Mouse (Mus musculus) heart, embryonic 16.5 days (tissue): ENCODE measurements around the gene Heca. TPM values are rescaled to one million over a fixed set of nuclear protein-coding genes. Genes with fewer than 3 reads are reported as not detected.

Experiments
- ATAC-seq: fragments of 200-750 bp; cut with Nextera tagmentation; replicated peaks from 2 replicates; pipeline ENCODE4 v1.8.0; 2017; ENCODE audit warnings: moderate number of reproducible peaks; ENCODE audit not compliant: insufficient read depth, low FRiP score; ENCODE audit errors: extremely low read depth
- H3K27ac ChIP-seq: fragments of 300-500 bp; sonication (generic); 2 replicates; pipeline ENCODE4 v1.5.1; 2014; ENCODE audit warnings: mild to moderate bottlenecking, low read length, control low read depth, moderate library complexity
- H3K27me3 ChIP-seq: fragments of 300-500 bp; sonication (generic); 2 replicates; pipeline ENCODE4 v1.6.1; 2014; ENCODE audit warnings: low read length, mixed read lengths; ENCODE audit not compliant: control insufficient read depth, insufficient read depth
- H3K36me3 ChIP-seq: fragments of 300-500 bp; sonication (generic); 2 replicates; pipeline ENCODE4 v1.6.1; 2014; ENCODE audit not compliant: control insufficient read depth, insufficient read depth
- H3K4me1 ChIP-seq: fragments of 300-500 bp; sonication (generic); 2 replicates; pipeline ENCODE4 v1.6.1; 2014; ENCODE audit warnings: low read length, mixed read lengths; ENCODE audit not compliant: control insufficient read depth, insufficient read depth
- H3K4me2 ChIP-seq: fragments of 300-500 bp; sonication (generic); 2 replicates; pipeline ENCODE4 v1.6.1; 2014; ENCODE audit warnings: low read depth, mild to moderate bottlenecking, control low read depth, low read length
- H3K4me3 ChIP-seq: fragments of 300-500 bp; sonication (generic); 2 replicates; pipeline ENCODE4 v1.5.1; 2014; ENCODE audit warnings: mild to moderate bottlenecking, control low read depth, low read length
- H3K9ac ChIP-seq: fragments of 300-500 bp; sonication (generic); 2 replicates; pipeline ENCODE4 v1.6.1; 2014; ENCODE audit warnings: low read length, control low read depth
- H3K9me3 ChIP-seq: fragments of 300-500 bp; sonication (generic); replicated peaks from 2 replicates; pipeline ENCODE4 v1.6.1; 2016; ENCODE audit warnings: low read length; ENCODE audit not compliant: control insufficient read depth
- WGBS: fragments of 180-500 bp; shearing (Covaris S2); extraction: QIAGEN DNeasy Blood & Tissue Kit; methylation state at CpG from one replicate; pipeline ENCODE4 v1.1.7; 2014; 5-methylcytosine and 5-hydroxymethylcytosine counted together
- polyA plus RNA-seq: library from polyadenylated mRNA; unstranded; fragments of >200 nt; fragmentation: Nextera tagmentation; extraction: Ambion mirVana; gene quantifications from 2 replicates; pipeline ENCODE4 v1.2.1, GENCODE M21; 2015

Heca gene
- polyA plus RNA-seq, 1 experiment from 2014 or later = 5.4 TPM

DNA sequence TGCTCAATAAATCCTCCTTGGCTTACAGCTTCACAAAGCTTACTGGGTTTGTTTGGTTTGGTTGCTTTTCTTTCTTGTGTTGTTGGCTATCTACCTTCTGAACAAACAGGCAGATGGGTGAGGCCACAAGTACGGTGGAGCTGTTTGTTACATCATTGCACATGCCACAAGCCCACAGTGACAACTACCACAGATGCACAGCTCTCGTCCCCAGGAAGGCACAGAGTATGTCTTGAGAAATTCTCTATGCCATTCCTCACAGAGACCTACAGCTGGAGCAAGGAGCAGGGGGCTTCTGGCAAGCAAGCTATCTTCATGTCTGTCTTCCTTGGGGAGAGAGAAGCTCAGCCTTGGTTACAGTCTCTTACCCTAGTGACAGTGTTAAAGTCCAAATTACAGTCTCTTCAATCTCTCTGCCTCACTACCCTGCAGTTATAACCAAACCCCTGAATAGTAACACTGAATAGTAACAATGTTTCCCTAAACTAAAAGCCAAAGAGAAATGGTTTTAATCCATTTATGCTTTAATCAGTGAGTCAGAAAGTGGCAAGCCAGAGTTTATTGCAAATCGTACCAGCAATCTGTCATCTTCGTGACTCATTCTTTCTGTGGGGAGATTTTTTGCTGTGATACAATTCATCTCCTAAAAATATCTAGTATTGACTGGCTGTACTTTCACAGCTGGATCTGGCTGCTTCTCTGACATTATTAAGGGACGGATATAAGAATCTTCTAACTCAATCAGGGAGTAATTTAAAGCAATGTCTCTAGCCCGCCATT lies 87.0 kb downstream of the Heca start:
- 75% methylated on average over 6 of the region's 6 CpGs for WGBS
- Histone ChIP-seq H3K36me3 (no peaks in the 10 kb centered on the region), H3K27me3 (no peaks in the 10 kb centered on the region), H3K27ac (no peak overlapping the region), H3K4me1 (no peaks in the 10 kb centered on the region), H3K4me3 (no peak overlapping the region), H3K9ac (no peak overlapping the region), H3K4me2 (no peak overlapping the region), H3K9me3 (peaks cover 2% of the 10 kb centered on the region; the same call in 1 of the 2 replicates)
- ATAC-seq = no peak

DNA sequence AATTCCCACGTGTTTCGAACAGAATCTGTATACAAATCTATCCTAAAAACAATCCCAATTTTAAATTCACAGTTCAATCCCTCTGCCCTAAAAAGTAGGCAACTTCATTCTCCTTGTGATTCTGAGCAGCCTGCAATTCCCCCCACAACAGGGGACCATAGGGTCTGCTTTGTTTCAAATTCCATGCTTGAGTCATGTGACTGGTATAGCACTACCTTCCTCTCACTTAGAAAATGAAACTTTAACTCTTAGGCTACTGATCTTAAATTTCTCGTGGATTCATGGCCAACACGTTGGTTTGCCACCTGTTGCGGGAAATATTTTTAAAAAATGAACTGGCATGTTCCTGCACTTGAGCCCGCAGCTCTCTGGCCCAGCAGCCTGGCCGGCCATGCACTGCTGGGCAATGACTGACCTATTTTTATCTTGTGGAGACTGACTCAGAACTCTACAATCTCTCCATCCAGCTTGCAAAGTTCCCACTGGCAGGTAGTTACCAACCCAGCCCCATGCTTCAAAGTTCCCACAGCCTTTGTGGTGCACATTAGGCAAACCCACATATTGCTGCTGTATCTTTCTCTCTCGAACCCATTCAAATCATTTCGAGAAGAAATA lies 90.1 kb downstream of the Heca start:
- no peak overlapping the region for H3K4me2 ChIP-seq
- no peaks in the 10 kb centered on the region for H3K27me3 ChIP-seq
- ATAC-seq = no peak
- WGBS = 69% methylated on average over 9 of the region's 9 CpGs
- no peak overlapping the region for H3K4me3 ChIP-seq
- H3K27ac ChIP-seq = no peak overlapping the region
- no peak overlapping the region for H3K9ac ChIP-seq
- H3K36me3 ChIP-seq = no peaks in the 10 kb centered on the region
- no peaks in the 10 kb centered on the region for H3K4me1 ChIP-seq
- H3K9me3 ChIP-seq = peaks cover 2% of the 10 kb centered on the region; the same call in 1 of the 2 replicates

- Histone ChIP-seq H3K27me3 (no peaks in the 10 kb centered on the region), H3K27ac (no peak overlapping the region), H3K9ac (no peak overlapping the region), H3K4me1 (no peaks in the 10 kb centered on the region; the same call in 1 of the 2 replicates), H3K4me2 (no peak overlapping the region), H3K4me3 (no peak overlapping the region), H3K36me3 (peaks cover 2% of the 10 kb centered on the region; the same call in 1 of the 2 replicates), H3K9me3 (0 out of 2 replicates have a peak, but pooled peaks cover 3% of the 10 kb centered on the region)
- ATAC-seq = no peak
- 55% methylated on average over 4 of the region's 4 CpGs for WGBS
Measured at GRCm38 (mm10) chr10:17844781-17845537, 102.9 kb downstream of the Heca start.

GRCm38 (mm10) chr10:17842030-17842429 lies 105.8 kb downstream of the Heca start:
- H3K36me3 ChIP-seq = peaks cover 4% of the 10 kb centered on the region; the same call in 1 of the 2 replicates
- H3K4me2 ChIP-seq = no peak overlapping the region
- no peaks in the 10 kb centered on the region for H3K27me3 ChIP-seq
- no peaks in the 10 kb centered on the region for H3K4me1 ChIP-seq
- ATAC-seq = no peak
- 72% methylated on average over 3 of the region's 3 CpGs for WGBS
- H3K4me3 ChIP-seq = no peak overlapping the region
- H3K27ac ChIP-seq = no peak overlapping the region
- no peak overlapping the region for H3K9ac ChIP-seq
- H3K9me3 ChIP-seq = 0 out of 2 replicates have a peak, but pooled peaks cover under 1% of the 10 kb centered on the region

DNA sequence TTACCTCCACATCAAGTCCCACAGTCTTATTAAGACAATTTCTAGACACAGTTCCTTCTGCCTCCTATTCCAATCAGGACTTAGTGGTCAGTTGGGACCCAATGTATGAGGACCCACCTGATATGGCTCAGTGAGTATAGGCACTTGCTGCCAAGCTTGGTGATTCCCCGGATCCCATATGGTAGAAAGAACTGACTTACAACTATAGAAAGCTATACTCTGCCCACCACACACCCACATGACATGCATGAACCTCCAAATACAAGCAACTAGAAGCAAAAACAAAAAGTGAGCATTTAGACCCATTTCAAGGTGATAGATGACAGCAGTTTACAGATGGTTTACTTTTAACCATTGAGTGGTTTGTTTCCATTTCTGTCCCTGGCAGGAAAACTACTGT lies 111.6 kb downstream of the Heca start:
- Histone ChIP-seq H3K27me3 (no peaks in the 10 kb centered on the region), H3K9me3 (no peaks in the 10 kb centered on the region), H3K27ac (no peak overlapping the region), H3K4me1 (no peaks in the 10 kb centered on the region), H3K36me3 (peaks cover 18% of the 10 kb centered on the region), H3K4me2 (no peak overlapping the region), H3K4me3 (no peak overlapping the region), H3K9ac (no peak overlapping the region)
- 89% methylated on average over 1 of the region's 1 CpGs for WGBS
- ATAC-seq = no peak

DNA sequence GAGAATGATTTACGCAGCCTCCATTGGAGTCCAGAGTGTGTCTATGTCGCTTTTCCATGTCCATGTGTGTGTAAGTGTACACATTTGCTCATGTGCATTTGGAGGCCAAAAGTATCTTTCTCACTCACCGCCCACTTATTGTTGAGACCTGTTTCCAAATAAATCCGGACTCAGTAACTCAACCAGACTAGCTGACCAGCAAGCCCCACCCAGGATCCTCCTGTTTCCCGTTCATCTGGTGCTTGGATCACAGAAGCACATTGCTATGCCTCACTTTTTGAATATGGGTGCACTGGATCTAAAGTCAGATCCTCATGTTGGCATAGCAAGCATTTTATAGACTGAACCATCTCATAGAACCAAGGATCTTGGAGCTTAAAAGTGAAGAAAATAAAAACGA lies 112.8 kb downstream of the Heca start:
- no peaks in the 10 kb centered on the region for H3K4me1 ChIP-seq
- H3K27ac ChIP-seq = no peak overlapping the region
- H3K4me2 ChIP-seq = no peak overlapping the region
- no peaks in the 10 kb centered on the region for H3K27me3 ChIP-seq
- peaks cover 22% of the 10 kb centered on the region for H3K36me3 ChIP-seq
- H3K4me3 ChIP-seq = no peak overlapping the region
- H3K9me3 ChIP-seq = no peaks in the 10 kb centered on the region
- 74% methylated on average over 6 of the region's 6 CpGs for WGBS
- no peak for ATAC-seq
- H3K9ac ChIP-seq = no peak overlapping the region

DNA sequence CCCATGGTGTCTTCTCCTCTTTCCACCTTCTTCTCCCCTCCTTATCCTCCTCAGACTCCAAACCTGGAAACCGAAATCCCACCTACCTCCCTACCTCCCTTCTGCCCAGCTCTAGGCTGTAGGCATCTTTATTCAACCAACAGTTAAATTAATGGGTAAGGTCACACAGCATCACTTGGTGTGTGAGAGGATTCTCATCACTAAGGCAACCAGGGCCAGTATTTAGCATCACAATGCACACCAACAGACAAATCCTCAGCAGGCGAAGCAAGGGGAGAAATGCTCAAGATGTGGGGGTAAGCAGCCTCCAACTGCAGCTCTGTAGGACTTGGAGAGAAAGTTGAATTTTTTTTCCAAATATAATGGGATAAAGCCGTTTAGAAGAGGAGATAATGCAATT lies 116.8 kb downstream of the Heca start:
- ATAC-seq = no peak
- no peak overlapping the region for H3K4me2 ChIP-seq
- no peak overlapping the region for H3K9ac ChIP-seq
- no peak overlapping the region for H3K4me3 ChIP-seq
- no peaks in the 10 kb centered on the region for H3K27me3 ChIP-seq
- H3K9me3 ChIP-seq = no peaks in the 10 kb centered on the region
- 68% methylated on average over 3 of the region's 3 CpGs for WGBS
- no peak overlapping the region for H3K27ac ChIP-seq
- H3K36me3 ChIP-seq = peaks cover 24% of the 10 kb centered on the region
- H3K4me1 ChIP-seq = no peaks in the 10 kb centered on the region

DNA sequence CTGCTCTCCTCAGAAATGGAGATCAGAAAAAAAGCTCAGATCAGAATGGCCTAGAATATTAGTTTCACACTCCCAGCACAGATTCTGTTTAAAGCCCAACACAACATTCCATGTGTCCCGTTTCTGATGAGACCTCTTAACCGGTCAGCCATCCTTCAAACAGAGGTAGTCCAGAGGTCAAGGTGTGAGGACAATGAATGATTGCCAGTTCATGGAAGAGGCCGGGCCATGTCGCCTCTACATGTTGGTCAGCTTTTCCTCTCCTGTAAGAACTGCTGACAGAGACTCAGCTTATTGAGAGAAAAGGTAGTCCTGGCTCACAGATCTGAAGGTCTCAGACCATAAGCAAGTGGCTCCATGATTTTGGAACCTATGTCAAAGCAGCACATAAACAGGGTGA lies 118.7 kb downstream of the Heca start:
- Histone ChIP-seq H3K9me3 (no peaks in the 10 kb centered on the region), H3K4me2 (no peak overlapping the region), H3K36me3 (peaks cover 29% of the 10 kb centered on the region), H3K27ac (no peak overlapping the region), H3K27me3 (no peaks in the 10 kb centered on the region), H3K9ac (no peak overlapping the region), H3K4me1 (no peaks in the 10 kb centered on the region), H3K4me3 (no peak overlapping the region)
- WGBS = 79% methylated on average over 4 of the region's 4 CpGs
- no peak for ATAC-seq

DNA sequence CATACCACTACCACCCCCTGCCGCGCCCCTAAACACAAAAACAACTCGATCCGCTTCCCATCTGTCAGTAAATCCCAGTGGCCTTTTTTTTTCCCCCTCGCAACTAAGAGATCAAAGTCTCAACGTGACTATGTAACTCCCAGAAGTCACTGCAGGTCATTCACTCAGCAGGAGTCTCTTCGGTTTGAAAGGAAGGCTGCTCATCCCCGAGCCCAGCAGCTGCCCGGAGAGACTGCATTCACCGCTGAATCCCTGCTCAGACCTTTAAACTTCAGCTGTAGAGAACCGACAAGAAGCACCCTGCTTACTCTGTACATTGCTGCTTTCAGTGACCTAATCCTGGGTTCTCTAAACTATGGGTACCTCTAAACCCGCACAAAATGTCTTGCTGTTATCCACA lies 120.5 kb downstream of the Heca start:
- H3K9me3 ChIP-seq = no peaks in the 10 kb centered on the region
- peak overlapping the region; percentile 41 for H3K4me2 ChIP-seq
- no peak overlapping the region for H3K4me3 ChIP-seq
- ATAC-seq = no peak
- H3K9ac ChIP-seq = no peak overlapping the region
- H3K27me3 ChIP-seq = no peaks in the 10 kb centered on the region
- 26% methylated on average over 12 of the region's 12 CpGs for WGBS
- H3K27ac ChIP-seq = no peak overlapping the region
- H3K36me3 ChIP-seq = peaks cover 22% of the 10 kb centered on the region
- no peaks in the 10 kb centered on the region for H3K4me1 ChIP-seq
